Mouse (Mus musculus) lung, postnatal 0 days (tissue): ENCODE measurements at regions not wholly inside any gene's neighbourhood (a gene's known extent, or its start where the extent isn't known, plus 50 kb on each side); places are given as distances from the start of the nearest gene placed in this dataset.

Experiments used
- CTCF ChIP-seq: IDR thresholded peaks from 2 replicates; pipeline ENCODE4 v1.5.1; 2016; ENCODE audit warnings: antibody characterized with exemption, mild to moderate bottlenecking
- EP300 ChIP-seq: IDR thresholded peaks from 2 replicates; pipeline ENCODE4 v1.6.1; 2016; ENCODE audit warnings: antibody characterized with exemption, mild to moderate bottlenecking, control low read depth

DNA sequence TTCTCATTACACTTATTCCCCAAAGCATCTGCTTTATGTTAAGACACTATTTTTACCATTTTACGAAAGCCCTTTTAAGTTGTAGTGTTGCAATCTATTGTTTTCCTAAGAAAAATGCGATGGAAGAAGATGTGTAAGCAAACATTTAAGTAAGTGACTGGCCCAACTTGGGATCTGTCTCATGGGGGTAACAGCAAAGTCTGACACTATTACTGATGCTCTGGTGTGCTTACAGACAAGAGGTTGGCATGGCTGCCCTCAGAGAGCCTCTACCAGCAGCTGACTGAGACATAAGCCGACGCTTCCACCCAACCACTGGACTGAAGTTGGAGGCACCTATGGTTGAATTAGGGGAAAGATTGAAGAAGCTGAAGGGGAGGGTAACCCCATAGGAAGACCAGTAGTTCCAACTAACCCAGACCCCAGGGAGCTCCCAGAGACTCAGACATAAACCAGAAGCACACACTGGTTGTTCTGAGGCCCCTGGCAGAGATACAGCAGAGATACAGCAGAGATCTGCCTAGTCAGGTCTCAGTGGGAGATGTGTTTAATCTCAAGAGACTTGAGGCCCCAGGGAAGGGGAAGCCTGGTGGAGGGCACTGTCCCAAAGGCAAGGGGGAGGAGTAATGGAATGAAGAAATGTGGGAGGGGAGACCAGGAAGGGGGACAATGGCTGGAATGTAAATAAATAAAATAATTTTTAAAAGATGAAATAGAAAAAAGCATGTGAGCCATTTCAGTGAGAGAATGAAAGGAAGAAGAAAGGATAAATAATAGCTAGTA lies 499.0 kb upstream of the Mdga2 start:
- no peak for TF ChIP-seq CTCF
- peak; percentile 40; the same call in 1 of the 2 replicates for TF ChIP-seq EP300
